Mouse (Mus musculus): Measurements from ENCODE around the gene Cers6. TPM values are rescaled to one million over a fixed set of nuclear protein-coding genes. Genes with fewer than 3 reads are reported as not detected.

Cers6 gene
- total RNA-seq, 2 experiments from 2014 or later: 14.1 to 14.7 TPM

- intact Hi-C loops (cut with DNase I): no loop called here
- no peak for DNase-seq
These were observed 12.6 kb downstream of the Cers6 start for GRCm38 (mm10) chr2:68873653-68874441.

DNA sequence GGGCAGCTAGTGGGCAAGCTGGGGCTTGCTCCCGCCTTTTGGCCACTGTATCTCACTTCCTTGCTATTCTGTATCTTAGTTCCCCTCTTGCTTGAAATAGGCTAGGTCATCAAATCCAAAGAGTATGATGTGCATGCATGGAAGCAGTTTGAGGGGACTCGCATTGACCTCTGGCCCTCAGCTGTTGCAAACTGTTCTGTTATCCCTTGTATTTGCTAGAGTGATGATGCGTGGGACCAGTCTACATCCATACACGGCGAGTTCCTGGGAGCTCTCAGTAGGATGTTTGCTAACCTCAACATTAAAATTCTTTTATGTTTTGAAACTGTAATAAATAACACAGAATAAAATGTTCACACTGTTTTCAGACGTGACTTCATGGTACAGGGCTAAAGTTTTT lies 13.3 kb downstream of the Cers6 start:
- DNase-seq: no peak
- intact Hi-C loops (cut with DNase I): no loop called here

DNA sequence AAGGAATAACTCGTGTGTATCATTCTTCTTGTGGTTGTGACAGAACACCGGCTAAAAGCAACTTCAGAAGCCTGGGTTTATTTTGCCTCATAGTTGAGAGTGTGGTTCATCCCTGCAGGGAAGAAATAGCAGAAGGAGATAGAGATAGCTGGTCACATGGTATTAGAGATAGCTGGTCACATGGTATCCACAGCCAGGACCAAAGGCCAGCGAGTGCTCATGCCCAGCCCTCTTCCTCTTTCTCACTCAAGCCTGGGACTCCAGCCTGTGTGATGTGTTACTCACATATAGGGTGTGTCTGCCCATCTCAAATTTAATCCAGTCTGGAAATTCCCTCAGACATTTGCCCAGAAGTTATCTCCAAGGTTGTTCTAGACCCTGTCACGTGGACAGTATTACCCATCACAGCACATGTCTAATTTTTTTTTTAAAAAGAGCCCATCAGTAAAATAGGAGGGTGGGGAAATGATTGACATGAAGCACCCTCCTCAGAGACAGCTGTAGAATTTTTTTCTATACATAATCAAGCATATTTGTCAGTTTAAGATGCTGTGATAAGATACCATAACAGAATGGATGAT lies 17.9 kb downstream of the Cers6 start:
- DNase-seq: no peak
- intact Hi-C loops (cut with DNase I): no loop called here

DNA sequence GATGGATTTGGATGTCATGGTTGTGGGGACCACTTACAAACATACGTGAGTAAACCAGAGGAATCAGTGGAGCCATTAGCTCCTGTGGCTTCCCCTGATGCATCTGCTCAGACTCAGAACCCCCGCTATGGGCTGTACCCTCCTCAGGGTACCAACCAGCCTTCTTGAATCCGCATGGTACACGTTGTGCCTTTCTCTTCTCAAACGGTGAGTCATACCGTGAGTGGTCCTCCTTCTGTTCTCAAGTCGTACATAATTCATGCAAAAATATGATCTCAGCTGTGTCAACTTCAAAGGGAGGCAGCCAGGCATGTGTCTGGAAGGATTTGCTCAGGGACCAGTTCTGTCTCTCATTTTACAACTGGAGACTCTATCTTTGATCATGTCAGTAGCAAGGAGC lies 23.3 kb downstream of the Cers6 start:
- intact Hi-C loops (cut with DNase I): no loop called here

DNA sequence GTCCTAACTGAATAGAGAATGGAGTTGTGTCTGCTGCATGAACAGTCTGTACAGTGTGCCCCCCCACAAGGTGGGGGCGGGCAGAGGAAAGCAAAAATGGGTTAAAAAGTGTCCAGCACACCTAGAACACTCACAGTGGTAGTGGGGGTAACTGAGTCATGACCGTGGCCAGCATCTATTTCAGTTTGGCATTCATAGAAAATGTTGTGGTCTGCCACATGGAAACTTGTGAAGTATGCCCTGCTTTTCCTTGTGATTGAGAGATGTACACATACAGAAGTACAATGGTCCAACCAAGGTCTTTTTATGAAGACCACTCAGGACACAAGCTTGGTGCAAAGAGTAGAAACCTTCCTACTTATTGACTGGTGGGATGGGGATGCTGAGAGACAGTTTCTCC lies 24.0 kb downstream of the Cers6 start:
- intact Hi-C loops (cut with DNase I): no loop called here
- no peak for DNase-seq

More for the DNA sequence above, 23.3 kb downstream of the Cers6 start:
- DNase-seq: no peak

DNA sequence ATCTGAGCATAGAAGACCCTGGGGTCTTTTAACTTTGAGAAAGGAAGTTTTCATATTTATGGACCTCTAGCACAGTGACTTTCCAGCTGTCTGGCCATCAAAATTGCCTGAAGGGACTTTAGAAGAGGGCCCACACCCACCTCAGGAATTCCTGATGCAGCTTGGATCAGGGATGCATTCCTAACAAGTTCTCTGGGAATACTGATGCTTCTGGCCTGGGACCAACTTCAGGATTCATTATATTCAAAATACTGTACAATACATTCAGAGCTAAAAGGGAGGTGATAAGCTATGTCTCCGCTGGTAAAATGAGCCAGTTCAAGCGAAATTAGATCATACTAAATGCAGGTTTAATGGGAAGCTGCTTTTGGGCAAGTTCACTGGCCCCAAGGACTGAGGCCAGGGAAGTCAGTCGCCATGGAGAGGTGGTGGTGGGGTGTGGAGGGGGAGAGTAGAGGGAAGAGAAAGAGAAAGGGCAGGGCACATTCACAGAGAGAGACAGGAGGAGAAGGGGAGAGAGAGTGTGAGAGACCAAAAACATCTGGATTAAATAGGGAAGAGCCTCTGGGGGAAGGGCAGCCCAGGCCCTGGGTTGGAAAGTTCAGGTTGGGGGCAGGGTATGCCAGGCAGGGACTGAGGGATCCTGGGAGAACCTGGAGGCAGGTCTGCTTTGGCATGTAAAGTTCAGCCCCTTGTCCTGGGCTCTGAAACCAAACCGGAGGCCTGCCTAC lies 24.7 kb downstream of the Cers6 start:
- intact Hi-C loops (cut with DNase I): no loop called here
- peak in 1 of 2 experiments; percentile 48 for DNase-seq

DNA sequence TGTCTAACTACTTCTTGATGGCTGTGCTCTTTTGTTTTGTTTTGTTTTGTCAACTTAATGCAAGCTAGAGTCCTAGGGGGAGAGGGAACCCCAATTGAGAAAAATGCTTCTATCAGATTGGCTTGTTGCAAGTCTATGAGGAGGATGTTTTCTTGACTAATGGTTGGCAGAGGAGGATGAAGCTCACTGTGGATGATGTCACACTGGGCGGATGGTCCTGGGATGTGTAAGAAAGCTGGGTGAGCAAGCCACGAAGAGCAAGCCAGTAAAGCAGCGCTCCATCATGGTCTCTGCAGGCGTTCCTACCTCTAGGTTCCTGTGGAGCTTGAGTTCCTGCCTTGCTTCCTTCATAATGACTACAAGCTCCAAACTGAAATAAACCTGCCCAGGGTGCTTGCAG lies 25.4 kb downstream of the Cers6 start:
- intact Hi-C loops (cut with DNase I): no loop called here
- no peak for DNase-seq

DNA sequence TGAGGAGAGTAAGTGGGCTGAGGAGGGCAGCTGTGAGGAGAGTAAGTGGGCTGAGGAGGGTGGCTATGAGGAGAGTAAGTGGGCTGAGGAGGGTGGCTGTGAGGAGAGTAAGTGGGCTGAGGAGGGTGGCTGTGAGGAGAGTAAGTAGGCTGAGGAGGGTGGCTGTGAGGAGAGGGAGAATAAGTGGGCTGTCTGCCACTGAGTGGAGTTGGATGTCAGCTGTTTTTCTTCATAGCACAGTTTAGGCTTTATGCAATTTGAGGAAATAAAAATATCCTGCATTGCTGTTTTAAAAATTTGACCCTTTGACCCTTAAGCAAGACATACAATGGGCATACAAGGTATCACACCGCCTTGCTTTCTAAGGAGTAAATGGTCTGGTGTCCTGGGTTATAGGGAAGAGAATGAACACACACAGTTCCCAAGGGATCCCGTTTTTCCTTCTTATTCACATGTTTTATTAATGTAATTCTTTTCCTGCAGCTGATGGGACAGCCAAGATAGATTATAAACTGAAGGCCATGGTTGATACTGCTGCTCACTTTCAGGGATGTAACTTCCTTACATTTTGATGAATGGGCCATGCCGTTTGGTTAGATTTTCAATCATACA lies 27.0 kb downstream of the Cers6 start:
- DNase-seq: no peak
- intact Hi-C loops (cut with DNase I): no loop called here

DNA sequence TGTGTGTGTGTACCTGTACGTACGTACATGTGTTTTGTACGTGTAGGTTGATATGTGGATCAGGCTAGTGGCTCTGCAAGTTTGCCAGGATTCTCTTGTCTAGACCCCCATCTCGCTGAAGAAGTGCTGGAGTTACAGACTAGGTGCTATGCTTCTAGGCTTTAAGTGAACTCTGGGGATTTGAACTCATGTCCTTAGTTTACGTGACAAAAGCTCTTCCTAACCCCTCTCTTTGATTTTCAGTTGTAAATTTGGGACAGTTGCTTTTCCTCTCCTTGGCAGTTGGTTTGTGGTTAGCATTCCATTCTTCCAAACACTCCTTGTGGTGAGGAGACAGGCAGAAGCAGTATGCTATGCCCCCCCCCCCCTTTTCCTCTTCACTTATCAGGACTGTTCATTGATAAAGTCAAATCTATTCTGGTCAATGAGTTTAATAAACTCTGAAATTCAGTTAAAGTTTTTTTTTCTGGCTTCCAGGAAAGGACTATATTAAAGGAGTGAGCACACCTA lies 28.5 kb downstream of the Cers6 start:
- no peak for DNase-seq
- intact Hi-C loops (cut with DNase I): no loop called here

- DNase-seq: no peak
- intact Hi-C loops (cut with DNase I): no loop called here
These were observed 31.2 kb downstream of the Cers6 start for GRCm38 (mm10) chr2:68892476-68892875.

- intact Hi-C loops (cut with DNase I): no loop called here
- no peak for DNase-seq
These were observed 34.0 kb downstream of the Cers6 start for GRCm38 (mm10) chr2:68895044-68895764.

DNA sequence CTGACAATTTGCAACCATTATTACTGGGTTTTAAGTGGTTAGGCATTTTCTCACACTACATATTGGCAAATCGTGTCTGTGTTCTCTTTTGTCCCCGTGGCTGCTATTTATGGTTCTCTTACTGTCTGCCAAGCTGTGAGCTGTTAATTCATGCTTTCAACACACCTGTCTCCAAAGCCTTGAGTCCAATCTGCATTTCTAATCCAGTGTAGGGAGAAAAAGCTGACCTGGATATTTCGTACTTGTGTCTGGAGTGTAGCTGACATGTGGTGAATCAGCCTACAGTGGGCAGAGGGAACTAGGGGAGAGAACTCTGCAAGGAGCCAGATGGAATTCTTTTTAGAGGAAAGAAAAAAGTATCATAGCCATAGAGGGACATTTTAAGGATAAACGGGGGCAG lies 35.0 kb downstream of the Cers6 start:
- peak in 1 of 2 experiments; percentile 14 for DNase-seq
- intact Hi-C loops (cut with DNase I): no loop called here

GRCm38 (mm10) chr2:68899770-68900521 lies 38.7 kb downstream of the Cers6 start:
- intact Hi-C loops (cut with DNase I): no loop called here
- no peak for DNase-seq

GRCm38 (mm10) chr2:68900640-68901378 lies 39.6 kb downstream of the Cers6 start:
- no peak for DNase-seq
- intact Hi-C loops (cut with DNase I): no loop called here

DNA sequence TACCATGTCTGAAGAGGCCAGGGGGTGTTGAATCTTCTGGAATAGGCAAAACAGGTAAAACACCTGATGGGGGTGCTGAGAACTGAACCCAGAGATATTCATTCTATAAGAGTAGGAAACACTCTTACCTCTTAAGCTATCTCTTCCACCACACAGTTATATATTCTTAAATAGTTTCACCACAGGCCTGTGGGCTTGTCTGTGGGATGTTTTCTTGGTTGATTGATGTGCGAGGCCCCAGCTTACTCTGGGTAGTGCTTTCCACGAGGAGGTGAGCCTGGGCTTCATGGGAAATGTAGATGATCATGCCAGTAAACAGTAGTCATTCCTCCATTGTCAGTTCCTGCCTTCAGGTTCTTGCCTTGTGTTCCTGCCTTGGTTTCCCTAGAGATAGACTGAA lies 40.5 kb downstream of the Cers6 start:
- intact Hi-C loops (cut with DNase I): no loop called here
- DNase-seq: no peak

DNA sequence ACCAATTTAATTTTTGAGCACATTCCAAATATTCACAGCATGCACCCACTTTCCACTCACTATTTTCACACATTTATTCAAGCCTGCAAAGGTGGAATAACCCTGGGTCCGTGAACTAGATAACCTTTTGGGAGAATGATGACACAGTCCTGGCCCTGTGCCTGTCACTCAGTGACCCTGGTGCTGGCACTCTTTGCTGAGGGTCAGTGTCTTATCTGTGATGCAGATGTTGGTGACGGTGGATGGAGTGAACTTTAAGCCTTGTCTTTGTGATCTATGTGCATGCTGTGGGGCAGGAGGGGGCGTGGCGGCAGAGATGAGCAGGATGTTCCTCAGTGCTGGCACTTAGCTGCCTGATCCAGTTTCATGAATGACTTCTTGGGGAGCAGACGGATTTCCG lies 41.3 kb downstream of the Cers6 start:
- DNase-seq: no peak
- intact Hi-C loops (cut with DNase I): no loop called here

DNA sequence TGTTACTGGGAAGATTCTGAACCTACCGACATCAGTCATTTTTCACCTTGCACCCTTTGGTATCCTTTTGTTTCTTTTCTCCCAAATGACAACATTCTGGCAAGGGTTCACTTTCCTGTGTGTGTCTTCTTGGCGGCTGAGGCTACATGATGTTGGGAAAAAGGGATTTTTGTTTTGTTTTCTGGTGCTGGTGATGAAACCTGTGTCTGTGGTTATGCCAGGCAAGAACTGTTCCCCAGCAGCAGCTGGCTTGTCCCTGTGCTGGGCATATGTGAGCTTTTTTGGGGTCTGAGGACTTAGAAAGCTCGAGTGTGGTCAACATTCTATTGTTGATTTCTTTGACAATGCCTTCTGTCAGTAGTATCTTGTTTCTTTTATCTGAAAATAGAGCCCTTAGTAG lies 45.7 kb downstream of the Cers6 start:
- intact Hi-C loops (cut with DNase I): no loop called here

GRCm38 (mm10) chr2:68907721-68908463 lies 46.7 kb downstream of the Cers6 start:
- intact Hi-C loops (cut with DNase I): no loop called here
- DNase-seq: no peak

More for the DNA sequence above, 45.7 kb downstream of the Cers6 start:
- no peak for DNase-seq
